Mouse (Mus musculus) embryonic fibroblast, embryonic 13.5 days (primary cell): ENCODE measurements around the gene Lgals4. TPM values are rescaled to one million over a fixed set of nuclear protein-coding genes. Genes with fewer than 3 reads are reported as not detected.

Experiments
- H3K27ac ChIP-seq: 2 replicates; pipeline ENCODE4 v1.5.1; 2012; ENCODE audit warnings: low read length, control low read depth, inconsistent platforms; ENCODE audit not compliant: insufficient read depth
- H3K4me1 ChIP-seq: 2 replicates; pipeline ENCODE4 v1.6.1; 2011; ENCODE audit warnings: low read length; ENCODE audit not compliant: control insufficient read depth, insufficient read depth
- H3K4me3 ChIP-seq: 2 replicates; pipeline ENCODE4 v1.5.1; 2011; ENCODE audit warnings: mild to moderate bottlenecking, control low read depth, low read length; ENCODE audit not compliant: insufficient read depth
- CTCF ChIP-seq: IDR thresholded peaks from 2 replicates; pipeline ENCODE4 v1.5.1; 2011; ENCODE audit warnings: mild to moderate bottlenecking, control low read depth, low read length, moderate library complexity, borderline replicate concordance; ENCODE audit not compliant: insufficient read depth
- POLR2A ChIP-seq: IDR thresholded peaks from 2 replicates; pipeline ENCODE4 v1.6.1; 2011; ENCODE audit warnings: low read depth, mild to moderate bottlenecking, control low read depth, low read length, moderate library complexity
- polyA plus RNA-seq: library from polyadenylated mRNA; stranded (reverse); fragments of >200 nt; gene quantifications from 2 replicates; pipeline ENCODE4 v1.2.4, GENCODE M21; 2011; ENCODE audit warnings: low read depth; ENCODE audit not compliant: missing spikeins, insufficient read length

Gene Lgals4
- polyA plus RNA-seq = 1.4 and 6.5 TPM in 2 replicates

- no peak within 1 kb of the TSS for H3K27ac ChIP-seq
- no peak for TF ChIP-seq CTCF
- H3K4me3 ChIP-seq = no peak within 1 kb of the TSS
- no peaks in the 10 kb centered on the region for H3K4me1 ChIP-seq
Measured at GRCm38 (mm10) chr7:28833723-28834347, at the start of gene Lgals4. Lgals4 (plus strand) TSS chr7:28833854.

- Histone ChIP-seq H3K4me3 (no peak overlapping the region), H3K27ac (no peak overlapping the region), H3K4me1 (peaks cover 6% of the 10 kb centered on the region; the same call in 1 of the 2 replicates)
- no peak for TF ChIP-seq POLR2A
Measured at GRCm38 (mm10) chr7:28785161-28785560, 48.5 kb upstream of the Lgals4 start.

GRCm38 (mm10) chr7:28787884-28788283, 45.8 kb upstream of the Lgals4 start:
- no peak for TF ChIP-seq CTCF
- no peak for TF ChIP-seq POLR2A
- Histone ChIP-seq H3K4me3 (no peak overlapping the region), H3K27ac (no peak overlapping the region), H3K4me1 (peaks cover 3% of the 10 kb centered on the region; the same call in 1 of the 2 replicates)

- H3K27ac ChIP-seq = peak within 1 kb of the TSS; percentile 35; the same call in 1 of the 2 replicates
- peaks cover 3% of the 10 kb centered on the region; the same call in 1 of the 2 replicates for H3K4me1 ChIP-seq
- TF ChIP-seq POLR2A (no peak), CTCF (no peak)
- no peak within 1 kb of the TSS for H3K4me3 ChIP-seq
Measured at GRCm38 (mm10) chr7:28788307-28789195, 45.1 kb upstream of the Lgals4 start, which contains the start of gene Rinl. Rinl (plus strand) TSS chr7:28788969.

GRCm38 (mm10) chr7:28789235-28789634, 44.4 kb upstream of the Lgals4 start:
- peaks cover 3% of the 10 kb centered on the region; the same call in 1 of the 2 replicates for H3K4me1 ChIP-seq
- H3K27ac ChIP-seq = peak overlapping the region; percentile 2; the same call in 1 of the 2 replicates
- no peak overlapping the region for H3K4me3 ChIP-seq
- TF ChIP-seq CTCF (no peak), POLR2A (no peak)

GRCm38 (mm10) chr7:28790066-28790806, 43.4 kb upstream of the Lgals4 start:
- Histone ChIP-seq H3K4me1 (peaks cover 3% of the 10 kb centered on the region; the same call in 1 of the 2 replicates), H3K4me3 (no peak overlapping the region), H3K27ac (peak overlapping the region; percentile 35; the same call in 1 of the 2 replicates)
- TF ChIP-seq POLR2A (no peak), CTCF (no peak)

GRCm38 (mm10) chr7:28791706-28792105, 41.9 kb upstream of the Lgals4 start:
- peaks cover 3% of the 10 kb centered on the region; the same call in 1 of the 2 replicates for H3K4me1 ChIP-seq
- H3K27ac ChIP-seq = no peak overlapping the region
- no peak for TF ChIP-seq POLR2A
- no peak for TF ChIP-seq CTCF
- no peak overlapping the region for H3K4me3 ChIP-seq

- no peak overlapping the region for H3K27ac ChIP-seq
- peaks cover 3% of the 10 kb centered on the region; the same call in 1 of the 2 replicates for H3K4me1 ChIP-seq
- TF ChIP-seq POLR2A (no peak), CTCF (no peak)
- H3K4me3 ChIP-seq = no peak overlapping the region
Measured at GRCm38 (mm10) chr7:28792391-28793185, 41.1 kb upstream of the Lgals4 start.

GRCm38 (mm10) chr7:28793834-28794233, 39.8 kb upstream of the Lgals4 start:
- Histone ChIP-seq H3K4me3 (no peak overlapping the region), H3K27ac (no peak overlapping the region), H3K4me1 (peaks cover 3% of the 10 kb centered on the region; the same call in 1 of the 2 replicates)
- TF ChIP-seq POLR2A = no peak
- TF ChIP-seq CTCF = no peak
